Mouse (Mus musculus) neural tube, embryonic 11.5 days (tissue): ENCODE results near the gene Alkbh7. TPM values are rescaled to one million over a fixed set of nuclear protein-coding genes. Genes with fewer than 3 reads are reported as not detected.

ENCODE experiments used
- polyA plus RNA-seq: library from polyadenylated mRNA; unstranded; fragments of >200 nt; fragmentation: Nextera tagmentation; extraction: Ambion mirVana; gene quantifications from 2 replicates; pipeline ENCODE4 v1.2.1, GENCODE M21; 2014

The Alkbh7 gene
- polyA plus RNA-seq, 1 experiment from 2014 or later, result 37.0 TPM

Other genes starting within 250 kb of the Alkbh7 start
- gene Nrtn, start 239.8 kb upstream of the Alkbh7 start, polyA plus RNA-seq, result 5.8 and 6.3 TPM in 2 replicates
- gene Dus3l, start 232.6 kb upstream of the Alkbh7 start, polyA plus RNA-seq, result 36.6 and 42.3 TPM in 2 replicates
- 0.77 and 1.1 TPM in 2 replicates for gene Prr22, start 227.1 kb upstream of the Alkbh7 start, polyA plus RNA-seq
- gene Rfx2, start 166.3 kb upstream of the Alkbh7 start, polyA plus RNA-seq, result 3.9 and 4.9 TPM in 2 replicates
- not detected in 2 replicates for gene Acsbg2, start 122.9 kb upstream of the Alkbh7 start, polyA plus RNA-seq
- gene 1700061G19Rik, start 121.9 kb upstream of the Alkbh7 start, polyA plus RNA-seq, result 0.25 and 0.41 TPM in 2 replicates
- gene Mllt1, start 61.9 kb upstream of the Alkbh7 start, polyA plus RNA-seq, result 31.2 and 36.4 TPM in 2 replicates
- gene Acer1, start 15.2 kb upstream of the Alkbh7 start, polyA plus RNA-seq, result not detected in 2 replicates
- 142 and 156 TPM in 2 replicates for gene Clpp, start 7.0 kb upstream of the Alkbh7 start, polyA plus RNA-seq
- gene Pspn, start 2.7 kb downstream of the Alkbh7 start, polyA plus RNA-seq, result not detected in 2 replicates
- gene Gtf2f1, start 13.9 kb downstream of the Alkbh7 start, polyA plus RNA-seq, result 78.1 and 85.0 TPM in 2 replicates
- not detected in 2 replicates for gene Gm17949, start 14.1 kb downstream of the Alkbh7 start, polyA plus RNA-seq
- 45.4 and 46.2 TPM in 2 replicates for gene Khsrp, start 34.2 kb downstream of the Alkbh7 start, polyA plus RNA-seq
- 0.20 TPM in 1 of 2 replicates, not detected in the other for gene Slc25a41, start 44.3 kb downstream of the Alkbh7 start, polyA plus RNA-seq
- 1.2 and 1.9 TPM in 2 replicates for gene Crb3, start 61.8 kb downstream of the Alkbh7 start, polyA plus RNA-seq
- gene Slc25a23, start 62.5 kb downstream of the Alkbh7 start, polyA plus RNA-seq, result 16.8 and 18.5 TPM in 2 replicates
- 2.8 and 2.9 TPM in 2 replicates for gene Dennd1c, start 81.2 kb downstream of the Alkbh7 start, polyA plus RNA-seq
- 200 and 229 TPM in 2 replicates for gene Tubb4a, start 90.4 kb downstream of the Alkbh7 start, polyA plus RNA-seq
- 6.1 and 6.8 TPM in 2 replicates for gene Tnfsf9, start 108.0 kb downstream of the Alkbh7 start, polyA plus RNA-seq
- 0.28 TPM in 1 of 2 replicates, not detected in the other for gene Cd70, start 152.4 kb downstream of the Alkbh7 start, polyA plus RNA-seq
- gene Tnfsf14, start 196.8 kb downstream of the Alkbh7 start, polyA plus RNA-seq, result 0.28 TPM in 1 of 2 replicates, not detected in the other
- gene C3, start 230.8 kb downstream of the Alkbh7 start, polyA plus RNA-seq, result 0.49 and 0.66 TPM in 2 replicates